Mouse (Mus musculus) liver, embryonic 14.5 days (tissue): ENCODE data around the gene Zrsr2.

Experiments used
- CTCF ChIP-seq: IDR thresholded peaks from 2 replicates; pipeline ENCODE4 v1.5.1; 2016; ENCODE audit warnings: antibody characterized with exemption, low read depth, control low read depth
- EP300 ChIP-seq: IDR thresholded peaks from 2 replicates; pipeline ENCODE4 v1.6.1; 2016; ENCODE audit warnings: antibody characterized with exemption, low read depth

- TF ChIP-seq EP300 = no peak
- TF ChIP-seq CTCF = no peak
These were observed 6.8 kb downstream of the Zrsr2 start for GRCm38 (mm10) chrX:163951618-163952017.
